Mouse (Mus musculus): ENCODE measurements at regions not wholly inside any gene's neighbourhood (a gene's known extent, or its start where the extent isn't known, plus 50 kb on each side); places are given as distances from the start of the nearest gene placed in this dataset.

DNA sequence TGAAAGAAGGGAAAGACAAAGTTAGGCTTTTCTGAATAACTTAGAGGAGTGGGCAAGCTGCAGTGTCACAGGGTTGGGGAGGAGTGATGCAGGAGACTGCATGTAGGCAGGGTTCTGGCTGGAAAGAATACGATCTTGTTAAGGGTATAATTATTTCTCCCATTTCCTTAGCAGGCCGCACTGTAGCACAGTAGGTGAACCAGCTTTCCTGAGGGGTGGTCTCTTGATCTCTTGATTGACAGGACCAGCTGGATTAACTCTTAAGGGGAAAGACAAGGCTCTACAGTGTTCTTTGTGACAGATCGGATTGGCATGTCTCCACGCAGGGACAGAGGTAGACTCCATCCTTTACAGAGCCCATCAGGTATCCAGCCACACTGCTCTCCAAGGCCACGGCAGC lies 54.5 kb upstream of the Meis1 start:
- TF ChIP-seq CTCF (IDR thresholded peaks at IDR 0.05) (no peak), EP300 (IDR thresholded peaks at IDR 0.05) (no peak)
